Mouse (Mus musculus) embryonic facial prominence, embryonic 13.5 days (tissue): ENCODE data around the gene Gcgr. TPM values are rescaled to one million over a fixed set of nuclear protein-coding genes. Genes with fewer than 3 reads are reported as not detected.

Experiments used
- ATAC-seq: fragments of 200-750 bp; cut with Nextera tagmentation; 2 replicates; pipeline ENCODE4 v1.8.0; 2017; ENCODE audit warnings: low read depth; ENCODE audit not compliant: insufficient number of reproducible peaks, insufficient read depth, low FRiP score, low TSS enrichment
- H3K27ac ChIP-seq: fragments of 300-500 bp; sonication (generic); 2 replicates; pipeline ENCODE4 v1.5.1; 2015; ENCODE audit warnings: moderate library complexity, mild to moderate bottlenecking, inconsistent platforms
- H3K27me3 ChIP-seq: fragments of 300-500 bp; sonication (generic); 2 replicates; pipeline ENCODE4 v1.6.1; 2015; ENCODE audit warnings: mild to moderate bottlenecking, inconsistent platforms
- H3K36me3 ChIP-seq: fragments of 300-500 bp; sonication (generic); 2 replicates; pipeline ENCODE4 v1.6.1; 2015; ENCODE audit warnings: mild to moderate bottlenecking, inconsistent platforms
- H3K4me1 ChIP-seq: fragments of 300-500 bp; sonication (generic); 2 replicates; pipeline ENCODE4 v1.6.1; 2015; ENCODE audit warnings: inconsistent platforms
- H3K4me2 ChIP-seq: fragments of 300-500 bp; sonication (generic); 2 replicates; pipeline ENCODE4 v1.6.1; 2015; ENCODE audit warnings: moderate library complexity, mild to moderate bottlenecking, inconsistent platforms
- H3K4me3 ChIP-seq: fragments of 300-500 bp; sonication (generic); 2 replicates; pipeline ENCODE4 v1.5.1; 2015; ENCODE audit warnings: mild to moderate bottlenecking, inconsistent platforms
- H3K9ac ChIP-seq: fragments of 300-500 bp; sonication (generic); 2 replicates; pipeline ENCODE4 v1.6.1; 2015; ENCODE audit warnings: mild to moderate bottlenecking, inconsistent platforms
- H3K9me3 ChIP-seq: fragments of 300-500 bp; sonication (generic); 2 replicates; pipeline ENCODE4 v1.6.1; 2016; ENCODE audit warnings: inconsistent platforms
- WGBS: fragments of 180-500 bp; shearing (Covaris S2); methylation state at CpG from one replicate; pipeline ENCODE4 v1.1.7; 2015; ENCODE audit warnings: mixed read lengths; 5-methylcytosine and 5-hydroxymethylcytosine counted together
- polyA plus RNA-seq: library from polyadenylated mRNA; unstranded; fragments of >200 nt; fragmentation: Nextera tagmentation; extraction: Ambion mirVana; gene quantifications from 2 replicates; pipeline ENCODE4 v1.2.1, GENCODE M21; 2015

The Gcgr gene
- polyA plus RNA-seq, 1 experiment from 2014 or later = 1.3 TPM

GRCm38 (mm10) chr11:120573585-120574277 lies 43.2 kb downstream of the Gcgr start:
- no peak for ATAC-seq
- peak overlapping the region; percentile 91 for H3K4me2 ChIP-seq
- under 1% methylated on average over 23 of the region's 23 CpGs for WGBS
- peak overlapping the region; percentile 96 for H3K27ac ChIP-seq
- H3K9ac ChIP-seq = peak overlapping the region; percentile 98
- no peaks in the 10 kb centered on the region for H3K27me3 ChIP-seq
- H3K4me1 ChIP-seq = peaks cover 28% of the 10 kb centered on the region
- peaks cover 51% of the 10 kb centered on the region for H3K36me3 ChIP-seq
- no peaks in the 10 kb centered on the region for H3K9me3 ChIP-seq
- peak overlapping the region; percentile 98 for H3K4me3 ChIP-seq

GRCm38 (mm10) chr11:120574278-120574600 lies 43.7 kb downstream of the Gcgr start:
- ATAC-seq = no peak
- peak overlapping the region; percentile 98 for H3K4me3 ChIP-seq

GRCm38 (mm10) chr11:120575046-120575445 lies 44.5 kb downstream of the Gcgr start:
- H3K4me2 ChIP-seq = no peak overlapping the region

More at GRCm38 (mm10) chr11:120574278-120574600, 43.7 kb downstream of the Gcgr start:
- H3K4me2 ChIP-seq = peak overlapping the region; percentile 91
- WGBS = 44% methylated on average over 5 of the region's 5 CpGs
- H3K36me3 ChIP-seq = peaks cover 54% of the 10 kb centered on the region
- no peaks in the 10 kb centered on the region for H3K27me3 ChIP-seq
- peaks cover 32% of the 10 kb centered on the region for H3K4me1 ChIP-seq
- peak overlapping the region; percentile 96; the same call in 1 of the 2 replicates for H3K27ac ChIP-seq
- H3K9me3 ChIP-seq = no peaks in the 10 kb centered on the region
- peak overlapping the region; percentile 98 for H3K9ac ChIP-seq

GRCm38 (mm10) chr11:120575940-120576339 lies 45.4 kb downstream of the Gcgr start:
- ATAC-seq = no peak
- Histone ChIP-seq H3K9ac (no peak overlapping the region), H3K27me3 (no peaks in the 10 kb centered on the region), H3K4me3 (no peak overlapping the region), H3K4me2 (no peak overlapping the region), H3K27ac (0 out of 2 replicates have a peak overlapping the region, but pooled peaks have one; percentile 33), H3K36me3 (peaks cover 45% of the 10 kb centered on the region), H3K9me3 (no peaks in the 10 kb centered on the region), H3K4me1 (peaks cover 40% of the 10 kb centered on the region)

More at GRCm38 (mm10) chr11:120575046-120575445, 44.5 kb downstream of the Gcgr start:
- no peaks in the 10 kb centered on the region for H3K9me3 ChIP-seq
- no peaks in the 10 kb centered on the region for H3K27me3 ChIP-seq
- H3K9ac ChIP-seq = no peak overlapping the region
- H3K27ac ChIP-seq = no peak overlapping the region
- H3K4me3 ChIP-seq = no peak overlapping the region
- H3K4me1 ChIP-seq = peaks cover 40% of the 10 kb centered on the region
- peaks cover 54% of the 10 kb centered on the region for H3K36me3 ChIP-seq
- WGBS = 57% methylated on average over 2 of the region's 2 CpGs
- ATAC-seq = no peak

GRCm38 (mm10) chr11:120576365-120576981 lies 46.0 kb downstream of the Gcgr start:
- WGBS = 84% methylated on average over 3 of the region's 3 CpGs
- Histone ChIP-seq H3K4me2 (no peak overlapping the region), H3K9me3 (no peaks in the 10 kb centered on the region), H3K27ac (0 out of 2 replicates have a peak overlapping the region, but pooled peaks have one; percentile 33), H3K27me3 (no peaks in the 10 kb centered on the region), H3K4me3 (no peak overlapping the region), H3K4me1 (peaks cover 35% of the 10 kb centered on the region), H3K36me3 (peaks cover 40% of the 10 kb centered on the region), H3K9ac (no peak overlapping the region)
- no peak for ATAC-seq

GRCm38 (mm10) chr11:120577211-120578023 lies 46.9 kb downstream of the Gcgr start:
- peaks cover 36% of the 10 kb centered on the region for H3K4me1 ChIP-seq
- H3K4me3 ChIP-seq = no peak overlapping the region
- ATAC-seq = no peak
- H3K36me3 ChIP-seq = peaks cover 39% of the 10 kb centered on the region
- H3K27ac ChIP-seq = 0 out of 2 replicates have a peak overlapping the region, but pooled peaks have one; percentile 4
- H3K9ac ChIP-seq = 0 out of 2 replicates have a peak overlapping the region, but pooled peaks have one; percentile 32
- no peaks in the 10 kb centered on the region for H3K27me3 ChIP-seq
- H3K9me3 ChIP-seq = no peaks in the 10 kb centered on the region
- 82% methylated on average over 7 of the region's 7 CpGs for WGBS
- H3K4me2 ChIP-seq = no peak overlapping the region

GRCm38 (mm10) chr11:120578024-120578693 lies 47.7 kb downstream of the Gcgr start:
- Histone ChIP-seq H3K4me3 (no peak overlapping the region), H3K9me3 (no peaks in the 10 kb centered on the region), H3K27me3 (no peaks in the 10 kb centered on the region), H3K27ac (0 out of 2 replicates have a peak overlapping the region, but pooled peaks have one; percentile 33), H3K4me1 (peaks cover 36% of the 10 kb centered on the region), H3K9ac (0 out of 2 replicates have a peak overlapping the region, but pooled peaks have one; percentile 32), H3K4me2 (no peak overlapping the region), H3K36me3 (peaks cover 39% of the 10 kb centered on the region)
- ATAC-seq = no peak
- 84% methylated on average over 10 of the region's 10 CpGs for WGBS

GRCm38 (mm10) chr11:120578694-120579243 lies 48.3 kb downstream of the Gcgr start:
- ATAC-seq = no peak
- peak overlapping the region; percentile 95; the same call in 1 of the 2 replicates for H3K9ac ChIP-seq
- H3K4me3 ChIP-seq = no peak overlapping the region
- H3K27ac ChIP-seq = 0 out of 2 replicates have a peak overlapping the region, but pooled peaks have one; percentile 33
- no peak overlapping the region for H3K4me2 ChIP-seq
- H3K9me3 ChIP-seq = peaks cover under 1% of the 10 kb centered on the region; the same call in 1 of the 2 replicates
- WGBS = 74% methylated on average over 11 of the region's 11 CpGs
- peaks cover 36% of the 10 kb centered on the region for H3K4me1 ChIP-seq
- H3K36me3 ChIP-seq = peaks cover 42% of the 10 kb centered on the region
- H3K27me3 ChIP-seq = no peaks in the 10 kb centered on the region

- ATAC-seq = no peak
- peak overlapping the region; percentile 87 for H3K4me3 ChIP-seq
- H3K9me3 ChIP-seq = peaks cover 4% of the 10 kb centered on the region; the same call in 1 of the 2 replicates
- peaks cover 50% of the 10 kb centered on the region for H3K36me3 ChIP-seq
- WGBS = 58% methylated on average over 15 of the region's 15 CpGs
- peaks cover 31% of the 10 kb centered on the region for H3K4me1 ChIP-seq
- peak overlapping the region; percentile 92 for H3K27ac ChIP-seq
- H3K27me3 ChIP-seq = no peaks in the 10 kb centered on the region
- H3K4me2 ChIP-seq = peak overlapping the region; percentile 98
- H3K9ac ChIP-seq = peak overlapping the region; percentile 95
Observed at GRCm38 (mm10) chr11:120579316-120580107, 49.0 kb downstream of the Gcgr start.

GRCm38 (mm10) chr11:120580190-120580589 lies 49.7 kb downstream of the Gcgr start:
- Histone ChIP-seq H3K4me3 (peak overlapping the region; percentile 87), H3K27me3 (no peaks in the 10 kb centered on the region), H3K9me3 (peaks cover 4% of the 10 kb centered on the region; the same call in 1 of the 2 replicates), H3K27ac (peak overlapping the region; percentile 92), H3K9ac (peak overlapping the region; percentile 95), H3K4me2 (peak overlapping the region; percentile 98), H3K4me1 (peaks cover 28% of the 10 kb centered on the region), H3K36me3 (peaks cover 55% of the 10 kb centered on the region)
- 52% methylated on average over 7 of the region's 7 CpGs for WGBS
- ATAC-seq = no peak
